Mouse (Mus musculus): Measurements from ENCODE around the gene Shroom2.
A peak's percentile ranks its signal among the peaks of the same experiment; 100 is the strongest.

The Shroom2 gene

DNA sequence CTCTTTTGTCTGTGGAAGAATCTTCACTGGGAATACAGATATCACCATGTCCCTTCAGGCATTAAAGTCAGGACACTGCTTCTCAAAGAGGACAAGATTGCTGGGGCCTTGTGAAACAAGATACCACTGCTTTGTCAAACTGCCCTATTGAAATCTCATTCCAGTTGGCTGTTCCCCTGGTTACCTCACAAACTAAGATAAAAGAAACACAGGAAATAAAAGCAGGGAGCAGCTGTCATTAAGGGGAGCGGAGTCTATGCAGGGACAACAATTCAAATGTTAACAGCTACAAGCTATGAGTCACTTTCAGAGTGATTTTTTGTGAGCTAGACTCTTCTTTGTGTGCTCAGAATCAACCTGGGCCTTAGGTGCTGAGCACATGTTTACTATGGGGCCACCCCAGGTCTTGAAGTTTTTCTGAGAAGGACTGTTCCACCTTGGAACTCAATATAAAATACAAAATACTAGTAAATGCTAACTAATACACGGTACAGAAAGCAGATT, 78.4 kb downstream of the Shroom2 start:
- peak; percentile 3 for DNase-seq

DNA sequence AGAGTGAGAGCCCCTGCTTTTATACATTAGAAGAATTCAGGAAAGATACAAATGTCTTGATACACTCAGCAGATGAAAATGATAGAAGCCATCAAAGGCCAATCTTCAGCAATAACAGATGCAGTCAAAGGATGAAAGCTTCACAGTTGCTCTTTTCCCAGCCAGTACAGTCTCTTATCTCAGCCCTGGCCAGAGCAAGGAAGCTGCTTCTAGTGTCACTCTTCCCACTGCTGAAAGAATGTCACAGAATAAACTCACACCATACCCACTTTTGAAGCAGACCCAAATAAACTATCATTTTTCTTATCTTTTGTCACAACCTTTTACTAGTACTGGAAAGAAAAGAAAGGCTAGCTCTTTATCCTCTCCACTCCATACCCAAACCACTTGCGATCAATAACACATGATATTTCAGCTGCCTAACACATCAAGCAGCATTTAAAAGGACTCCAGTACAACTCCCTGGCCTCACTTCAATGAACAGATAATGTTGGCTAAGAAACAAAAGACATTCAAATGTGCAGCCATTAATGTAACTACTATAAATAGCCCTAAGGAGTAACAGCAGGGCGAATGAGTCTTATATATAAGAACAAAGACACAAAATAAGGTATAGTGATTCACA, 90.0 kb downstream of the Shroom2 start:
- no peak for DNase-seq

DNA sequence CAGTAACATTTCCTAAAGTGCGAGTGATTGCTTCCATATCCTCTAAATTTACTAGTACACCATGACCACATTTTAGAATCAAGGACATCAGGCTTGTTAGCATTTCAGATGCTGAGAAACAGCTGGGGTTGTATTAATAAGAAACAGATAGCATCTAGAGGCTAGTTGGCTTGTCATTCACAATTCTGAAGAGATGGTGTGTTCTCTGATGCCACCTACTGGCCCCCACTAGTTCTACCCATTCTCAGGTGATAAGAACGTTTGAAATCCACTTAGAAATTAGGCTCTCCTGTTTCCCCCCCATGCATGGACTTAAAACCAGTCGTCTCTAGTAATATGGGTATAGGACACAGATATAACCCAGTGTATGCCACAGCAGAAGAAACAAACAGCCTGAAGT, 92.9 kb downstream of the Shroom2 start:
- DNase-seq, result peak; percentile 39

DNA sequence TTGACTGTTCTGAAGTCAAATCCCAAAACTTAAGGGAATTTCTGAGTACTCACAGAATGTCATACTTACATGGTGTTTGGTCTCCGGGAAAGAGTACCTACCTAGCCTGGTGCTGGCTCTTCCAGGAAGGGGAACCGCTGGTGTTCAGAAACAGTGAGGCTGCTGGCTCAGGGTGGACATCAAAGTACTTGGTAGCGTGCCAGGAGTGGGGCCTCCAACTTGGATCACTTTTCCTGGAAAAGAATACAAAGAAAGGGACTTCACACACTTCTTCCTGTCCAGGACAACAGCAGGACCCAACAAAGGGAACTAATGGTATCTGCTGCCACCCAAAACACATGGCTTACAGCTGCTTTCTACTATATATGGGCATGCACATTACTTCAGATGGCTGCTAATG, 95.8 kb downstream of the Shroom2 start:
- no peak for DNase-seq

- no peak for DNase-seq
Observed at GRCm38 (mm10) chrX:152657363-152658036, 111.8 kb downstream of the Shroom2 start.

DNA sequence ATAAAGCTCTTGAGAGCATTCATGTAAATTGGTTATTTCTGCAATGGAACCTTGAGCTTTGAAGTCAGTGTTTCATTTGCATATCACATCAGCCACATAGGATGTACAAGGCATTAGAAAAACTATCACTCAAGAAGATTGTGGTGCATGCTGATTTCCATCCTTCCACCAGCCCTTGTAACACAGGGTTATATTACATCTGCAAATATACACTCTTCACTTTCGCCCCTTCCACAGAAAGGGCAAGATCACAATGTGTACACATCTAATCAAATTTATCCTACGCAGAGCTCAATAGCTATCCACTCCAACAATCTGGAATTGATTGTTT, 112.7 kb downstream of the Shroom2 start:
- no peak for DNase-seq

GRCm38 (mm10) chrX:152655796-152656608, 113.3 kb downstream of the Shroom2 start:
- DNase-seq, result no peak

- no peak for DNase-seq
Observed at GRCm38 (mm10) chrX:152652676-152653075, 116.6 kb downstream of the Shroom2 start.

GRCm38 (mm10) chrX:152644827-152645226, 124.4 kb downstream of the Shroom2 start:
- DNase-seq, result no peak

DNA sequence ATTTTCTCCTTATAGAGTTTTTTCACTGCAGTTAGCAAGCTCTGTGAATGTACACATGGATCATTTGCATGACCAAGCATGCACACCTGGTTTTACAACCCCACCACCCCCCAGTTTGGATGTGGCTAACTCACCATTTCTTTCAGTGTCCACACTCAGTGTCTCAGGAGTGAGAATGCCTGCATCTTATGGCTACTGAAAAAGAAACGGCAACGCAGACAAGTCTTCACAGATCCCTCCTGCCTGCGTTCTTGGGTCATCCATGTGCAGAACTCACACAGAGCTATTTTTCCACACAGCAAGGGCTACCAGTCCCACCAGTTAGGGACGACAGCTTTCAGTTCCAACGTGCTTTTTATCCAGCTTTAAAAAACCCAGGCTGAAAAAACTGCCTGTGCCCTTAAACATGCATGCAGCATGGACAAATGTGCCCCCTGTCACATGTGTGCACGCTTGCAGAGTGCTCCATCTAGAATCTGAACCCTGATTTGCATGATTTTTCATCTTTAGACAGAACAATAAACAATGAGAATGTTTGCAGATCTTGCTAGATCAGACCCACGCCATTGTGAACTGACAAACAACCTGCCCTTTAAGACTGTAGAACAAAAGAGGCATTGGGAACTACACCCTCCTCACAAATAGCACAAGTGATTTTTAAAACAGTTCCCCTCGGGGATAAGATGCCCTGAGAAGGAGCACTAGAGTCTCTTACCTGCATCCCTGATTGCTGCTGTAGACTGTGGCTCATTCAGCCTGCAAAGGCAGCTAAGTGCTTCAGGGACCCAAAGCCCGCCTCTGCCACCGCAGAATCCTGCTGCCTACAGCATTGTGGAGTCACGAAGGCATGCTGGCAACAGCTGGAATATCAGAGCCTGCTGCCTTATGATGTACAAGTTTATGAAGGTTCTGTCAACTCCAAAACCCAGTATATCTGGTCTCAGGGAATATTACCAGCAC, 125.3 kb downstream of the Shroom2 start:
- DNase-seq, result no peak

GRCm38 (mm10) chrX:152643201-152643600, 126.1 kb downstream of the Shroom2 start:
- DNase-seq, result no peak

DNA sequence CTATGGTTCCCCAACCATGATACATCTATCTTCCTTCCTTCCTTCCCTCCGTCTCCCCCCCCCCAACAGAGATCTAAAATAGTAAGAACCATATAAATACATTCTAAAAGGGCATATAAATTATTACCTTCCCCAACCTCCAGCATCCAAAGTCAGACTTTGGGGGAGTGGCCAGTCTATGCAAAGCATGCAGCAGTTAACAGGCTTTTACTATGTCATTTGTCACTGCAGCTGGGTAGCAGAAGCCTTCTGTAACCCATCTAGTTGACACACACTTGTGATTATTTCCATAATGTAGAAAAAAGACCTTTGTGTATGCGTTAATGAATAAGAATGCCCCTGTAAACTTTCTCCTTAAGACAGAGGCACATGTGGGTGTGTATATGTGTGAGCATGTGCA, 126.6 kb downstream of the Shroom2 start:
- DNase-seq, result no peak

DNA sequence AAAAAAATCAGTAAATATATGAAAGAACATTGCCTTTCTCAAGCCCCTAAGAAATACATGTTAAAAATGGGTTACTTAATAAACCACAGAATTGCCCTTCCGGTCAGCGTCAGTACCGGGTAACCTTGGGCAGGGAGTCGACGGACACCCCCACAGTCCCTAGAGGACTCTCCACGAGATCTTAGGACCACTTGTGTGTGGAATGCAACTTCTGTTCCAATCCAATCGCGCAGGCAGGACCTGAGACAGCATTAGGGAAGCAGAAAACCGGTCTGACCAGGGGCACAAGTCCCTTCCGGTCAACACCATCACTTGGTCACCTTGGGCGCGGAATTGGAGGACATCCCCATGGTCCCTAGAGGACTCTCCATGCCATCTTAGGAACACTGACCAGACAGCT, 133.9 kb downstream of the Shroom2 start:
- peak; percentile 71 for DNase-seq

DNA sequence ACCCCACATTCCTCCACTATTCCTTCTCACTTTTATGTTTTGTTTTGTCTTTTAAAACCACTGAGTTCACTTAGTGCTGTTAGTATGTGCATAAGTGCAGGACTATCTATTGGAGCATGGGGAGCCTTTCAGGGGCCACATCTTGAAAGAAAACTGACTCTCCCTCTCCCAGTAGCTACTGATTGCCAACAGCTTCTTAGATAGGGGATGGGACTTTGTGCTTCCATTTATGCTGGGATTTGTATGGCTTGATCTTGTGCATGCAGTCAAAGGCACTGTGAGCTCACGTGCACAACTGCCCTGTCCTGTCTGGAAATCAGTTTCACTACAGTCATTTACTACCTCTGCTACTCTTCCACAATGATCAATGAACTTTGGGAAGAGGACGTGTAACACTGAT, 147.9 kb downstream of the Shroom2 start:
- no peak for DNase-seq

- peak; percentile 42 for DNase-seq
Observed at GRCm38 (mm10) chrX:152620917-152621316, 148.3 kb downstream of the Shroom2 start.

DNA sequence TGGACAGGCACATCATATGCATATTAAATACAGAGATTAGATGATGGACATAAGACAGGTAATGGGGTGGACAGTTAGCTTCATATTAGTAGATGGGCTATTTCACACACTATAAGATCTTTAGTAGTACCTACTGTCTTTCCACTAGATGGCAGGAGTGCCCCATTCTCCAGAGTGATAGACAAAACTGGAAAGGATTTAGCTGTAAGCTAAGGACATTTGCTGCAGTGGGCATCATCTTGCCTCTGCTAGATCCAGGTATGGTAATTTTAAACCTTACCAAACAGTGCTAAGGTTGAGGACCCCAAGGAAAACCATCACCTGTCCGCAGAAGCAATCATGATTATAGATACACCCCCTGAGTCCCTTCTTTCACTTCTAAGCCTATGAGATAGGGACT, 150.8 kb downstream of the Shroom2 start:
- peak; percentile 15 for DNase-seq

- DNase-seq, result no peak
Observed at GRCm38 (mm10) chrX:152563034-152563433, 206.2 kb downstream of the Shroom2 start, which contains the start of gene Cldn34a. Cldn34a (plus strand) TSS chrX:152563334.

Data from lung, postnatal 36 days (tissue).